Mouse (Mus musculus) stomach, postnatal 0 days (tissue): ENCODE measurements around the gene Tmem198b.

Source experiments
- CTCF ChIP-seq: IDR thresholded peaks from 2 replicates; pipeline ENCODE4 v1.5.1; 2016; ENCODE audit warnings: antibody characterized with exemption, low read depth, mild to moderate bottlenecking, moderate library complexity
- EP300 ChIP-seq: optimal IDR thresholded peaks from 2 replicates; pipeline ENCODE3; 2016; ENCODE audit warnings: antibody characterized with exemption

DNA sequence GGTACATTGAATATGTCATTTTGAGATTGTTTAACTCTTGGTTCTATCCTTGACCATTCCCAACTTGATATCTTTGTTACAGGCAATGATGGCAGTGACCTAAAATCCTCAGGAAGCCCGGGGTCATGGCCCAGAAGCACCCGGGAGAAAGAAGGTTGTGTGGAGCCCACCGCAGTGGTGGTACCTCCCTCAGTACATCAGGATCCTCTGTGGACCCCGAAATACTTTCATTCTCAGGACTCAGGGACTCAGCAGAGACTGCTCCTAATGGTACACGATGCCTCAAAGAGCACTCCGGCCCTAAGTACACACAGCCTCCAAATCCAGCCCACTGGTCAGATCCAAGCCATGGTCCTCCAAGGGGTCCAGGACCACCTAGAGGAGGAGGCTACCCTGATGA is 1.9 kb upstream of the Tmem198b start:
- TF ChIP-seq CTCF (no peak), EP300 (no peak)
